In the genomic region with DNA sequence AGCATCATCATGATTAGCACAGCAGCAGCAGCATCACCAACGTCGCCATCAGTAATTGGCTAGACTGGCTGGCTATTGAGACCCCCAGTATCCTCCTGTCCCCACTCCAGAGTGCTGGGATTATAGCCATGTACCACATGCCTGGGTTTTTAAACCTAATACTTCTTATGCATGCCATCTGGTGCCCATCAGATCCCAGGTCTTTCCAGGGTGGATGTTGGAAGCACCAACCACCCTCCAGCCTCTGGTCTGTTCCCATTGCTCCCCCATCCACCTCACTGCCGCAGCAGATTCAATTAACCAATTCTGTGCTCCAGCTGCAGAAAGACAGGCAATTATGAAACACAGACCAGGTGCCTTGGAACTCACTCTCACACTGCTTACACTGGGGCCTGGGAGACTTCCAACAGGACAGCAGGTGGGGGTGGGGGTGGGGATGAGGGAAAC, we compare ENCODE assay signal across 10 mouse cellular contexts. TPM values are rescaled to one million over a fixed set of nuclear protein-coding genes. Genes with fewer than 3 reads are reported as not detected.
A peak's percentile ranks its signal among the peaks of the same experiment; 100 is the strongest.
DNase-seq lines count a peak whose midpoint lies in the region; ATAC-seq lines count a peak whose summit lies in the region.
"Had no signal": no experiment of that assay in that cellular context is flagged by ENCODE, and none has a peak within 500 bp of the region (broad histone marks: within the 10 kb centered on the region; RNA-seq: fewer than 3 reads in every experiment).

No protein-coding gene starts in this region.

- no peak overlapping the region for H3K9ac ChIP-seq in midbrain, embryonic 12.5 days (replicated peaks)
- H3K9ac ChIP-seq in hindbrain, embryonic 16.5 days (ENCODE audit: low read depth, low read length): no peak overlapping the region
- H3K9ac ChIP-seq in neural tube, embryonic 15.5 days (replicated peaks): no peak overlapping the region

- WGBS in midbrain, embryonic 12.5 days: 53% methylated on average over 3 of the region's 3 CpGs
- 77% methylated on average over 3 of the region's 3 CpGs for WGBS in midbrain, embryonic 10.5 days
- WGBS in hindbrain, embryonic 16.5 days: 56% methylated on average over 3 of the region's 3 CpGs
- WGBS in neural tube, embryonic 15.5 days: 49% methylated on average over 3 of the region's 3 CpGs

- H3K4me1 ChIP-seq in midbrain, embryonic 12.5 days: peaks cover 15% of the 10 kb centered on the region; the same call in 1 of the 2 replicates
- H3K4me1 ChIP-seq in midbrain, embryonic 10.5 days: 0 out of 2 replicates have a peak, but pooled peaks cover 10% of the 10 kb centered on the region
- peaks cover 8% of the 10 kb centered on the region for H3K4me1 ChIP-seq in hindbrain, embryonic 16.5 days (ENCODE audit: control insufficient read depth, insufficient read depth, low read depth, low read length)
- H3K4me1 ChIP-seq in neural tube, embryonic 15.5 days: peaks cover 7% of the 10 kb centered on the region; the same call in 1 of the 2 replicates

- H3K27ac ChIP-seq in midbrain, embryonic 12.5 days (replicated peaks): peak overlapping the region; percentile 31; the same call in 1 of the 2 replicates
- H3K27ac ChIP-seq in midbrain, embryonic 10.5 days (replicated peaks): no peak overlapping the region
- 0 out of 2 replicates have a peak overlapping the region, but pooled peaks have one; percentile 39 for H3K27ac ChIP-seq in hindbrain, embryonic 16.5 days (ENCODE audit: low read depth, low read length)
- 0 out of 2 replicates have a peak overlapping the region, but pooled peaks have one; percentile 5 for H3K27ac ChIP-seq in neural tube, embryonic 15.5 days (replicated peaks)

- no peak overlapping the region for H3K4me2 ChIP-seq in midbrain, embryonic 12.5 days (replicated peaks)
- no peak overlapping the region for H3K4me2 ChIP-seq in hindbrain, embryonic 16.5 days (ENCODE audit: low read length)
- no peak overlapping the region for H3K4me2 ChIP-seq in neural tube, embryonic 15.5 days

- no peaks in the 10 kb centered on the region for H3K36me3 ChIP-seq in midbrain, embryonic 12.5 days
- H3K36me3 ChIP-seq in midbrain, embryonic 10.5 days: no peaks in the 10 kb centered on the region
- H3K36me3 ChIP-seq in hindbrain, embryonic 16.5 days (ENCODE audit: control insufficient read depth, insufficient read depth, low read length): no peaks in the 10 kb centered on the region
- no peaks in the 10 kb centered on the region for H3K36me3 ChIP-seq in neural tube, embryonic 15.5 days

- H3K4me3 ChIP-seq in midbrain, embryonic 12.5 days: no peak overlapping the region
- no peak overlapping the region for H3K4me3 ChIP-seq in midbrain, embryonic 10.5 days
- H3K4me3 ChIP-seq in hindbrain, embryonic 16.5 days (ENCODE audit: low read length): no peak overlapping the region
- no peak overlapping the region for H3K4me3 ChIP-seq in neural tube, embryonic 15.5 days (replicated peaks)

- no peaks in the 10 kb centered on the region for H3K9me3 ChIP-seq in midbrain, embryonic 12.5 days
- H3K9me3 ChIP-seq in midbrain, embryonic 10.5 days (replicated peaks): no peaks in the 10 kb centered on the region
- no peaks in the 10 kb centered on the region for H3K9me3 ChIP-seq in hindbrain, embryonic 16.5 days (ENCODE audit: control insufficient read depth, low read length)
- no peaks in the 10 kb centered on the region for H3K9me3 ChIP-seq in neural tube, embryonic 15.5 days (replicated peaks)

- H3K27me3 ChIP-seq in midbrain, embryonic 12.5 days: no peaks in the 10 kb centered on the region
- H3K27me3 ChIP-seq in midbrain, embryonic 10.5 days (ENCODE audit: low read depth, poor library complexity, severe bottlenecking): no peaks in the 10 kb centered on the region
- H3K27me3 ChIP-seq in hindbrain, embryonic 16.5 days (replicated peaks; ENCODE audit: control insufficient read depth, insufficient read depth, low read length): no peaks in the 10 kb centered on the region
- no peaks in the 10 kb centered on the region for H3K27me3 ChIP-seq in neural tube, embryonic 15.5 days (replicated peaks)

- peak; percentile 30 for ATAC-seq in midbrain, embryonic 12.5 days (ENCODE audit: low FRiP score, low read depth)
- peak; percentile 79 for ATAC-seq in hindbrain, embryonic 16.5 days
- ATAC-seq in neural tube, embryonic 15.5 days (ENCODE audit: low FRiP score): peak; percentile 64; the same call in 1 of the 2 replicates
- ATAC-seq in megakaryocyte-erythroid progenitor cell, adult 5-6 weeks (replicated peaks; ENCODE audit: low FRiP score, low TSS enrichment, poor library complexity, severe bottlenecking): no peak

- no peak for DNase-seq in midbrain, embryonic 10.5 days (ENCODE audit: low spot score)
- DNase-seq in cerebellum, postnatal 25 days: peak; percentile 19 to 20
- DNase-seq in right cerebral cortex, postnatal 10 days (ENCODE audit: low spot score in 2 of 2): no peak
- no peak for DNase-seq in spleen, postnatal 10 days (ENCODE audit: low spot score in 2 of 2)
- DNase-seq: heart, postnatal 14 days had no signal

RNA-seq across cellular contexts. Expression of a gene that starts 45.4 kb away (rescaled TPM):
- 5.5 TPM in 2 replicates for polyA plus RNA-seq in midbrain, embryonic 12.5 days (2016; fragmentation: Nextera tagmentation; extraction: Ambion mirVana)
- polyA plus RNA-seq in midbrain, embryonic 10.5 days (2016; fragmentation: Nextera tagmentation; extraction: Ambion mirVana): 2.0 and 3.0 TPM in 2 replicates
- polyA plus RNA-seq in hindbrain, embryonic 16.5 days (2015; fragmentation: Nextera tagmentation; extraction: Ambion mirVana): 27.4 and 28.3 TPM in 2 replicates
- polyA plus RNA-seq in neural tube, embryonic 15.5 days (2015; fragmentation: Nextera tagmentation; extraction: Ambion mirVana): 23.7 and 24.3 TPM in 2 replicates
- total RNA-seq in megakaryocyte-erythroid progenitor cell, adult 5-6 weeks (2014; fragmentation: Nextera tagmentation): not detected in 2 replicates
- total RNA-seq in megakaryocyte-erythroid progenitor cell, adult 5-6 weeks (2017): not detected in 2 replicates
- total RNA-seq: megakaryocyte progenitor cell, adult 5-6 weeks had no signal

Comparison
In these comparisons a context has a peak if more than half of its experiments do, and no peak if none do; other contexts are left out.
1. DNase-seq: peak in cerebellum, postnatal 25 days (2 of 2); none in midbrain, embryonic 10.5 days (single experiment), right cerebral cortex, postnatal 10 days (0 of 2) and spleen, postnatal 10 days (0 of 2).